Mouse (Mus musculus): Measurements from ENCODE around the gene Gm21992. TPM values are rescaled to one million over a fixed set of nuclear protein-coding genes. Genes with fewer than 3 reads are reported as not detected.
"Not testable (repeated sequence)": the region's sequence is repeated elsewhere in the genome, so short reads cannot be mapped to it uniquely, and the experiment has no call there.

Gene Gm21992
- total RNA-seq, 2 experiments from 2014 or later: 18.2 to 37.9 TPM

DNA sequence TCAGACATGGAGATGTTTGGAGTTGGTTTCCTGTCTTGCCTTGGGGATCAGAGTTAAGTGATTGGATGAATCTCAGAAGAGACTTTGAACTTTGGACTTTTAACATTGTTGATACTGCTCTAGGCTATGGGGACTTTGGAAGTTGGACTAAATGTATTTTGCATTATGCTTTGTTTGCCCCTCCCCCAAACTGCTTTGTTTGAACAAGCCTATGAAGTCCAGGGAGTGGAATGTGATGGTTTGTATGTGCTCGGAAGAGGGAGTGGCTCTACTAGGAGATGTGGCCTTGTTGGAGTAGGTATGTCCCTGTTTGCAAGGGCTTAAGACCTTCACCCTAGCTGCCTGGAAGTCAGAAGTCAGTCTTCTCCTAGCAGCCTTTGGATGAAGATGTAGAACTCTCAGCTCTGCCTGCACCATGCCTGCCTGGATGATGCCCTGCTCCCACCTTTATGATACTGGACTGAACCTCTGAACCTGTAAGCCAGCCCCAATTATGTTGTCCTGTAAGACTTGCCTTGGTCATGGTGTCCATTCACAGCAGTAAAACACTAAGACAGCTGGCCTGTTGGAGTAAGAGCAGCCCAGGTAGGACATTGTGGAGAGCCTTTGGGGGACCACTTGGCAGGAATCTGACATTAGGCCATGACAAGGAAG, 5.9 kb upstream of the Gm21992 start:
- intact Hi-C loops (cut with DNase I): no loop called here
- no peak for DNase-seq

DNA sequence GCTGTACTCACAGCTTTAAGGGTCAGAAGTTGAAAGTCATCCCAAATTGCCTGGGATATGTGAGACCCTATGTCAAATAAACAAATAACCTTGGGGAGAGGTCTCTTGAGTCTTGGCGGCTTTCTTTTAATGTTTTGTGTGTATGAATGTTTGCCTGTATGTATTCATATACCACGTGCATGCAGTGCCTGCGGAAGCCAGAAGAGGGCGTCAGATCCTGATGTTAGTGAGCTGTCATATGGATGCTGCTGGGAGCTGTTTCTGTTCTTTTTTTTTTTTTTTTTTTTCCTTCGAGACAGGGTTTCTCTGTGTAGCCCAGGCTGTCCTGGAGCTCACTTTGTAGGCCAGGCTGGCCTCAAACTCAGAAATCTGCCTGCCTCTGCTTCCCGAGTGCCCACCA, 1.6 kb upstream of the Gm21992 start:
- peak; percentile 50 for DNase-seq

DNA sequence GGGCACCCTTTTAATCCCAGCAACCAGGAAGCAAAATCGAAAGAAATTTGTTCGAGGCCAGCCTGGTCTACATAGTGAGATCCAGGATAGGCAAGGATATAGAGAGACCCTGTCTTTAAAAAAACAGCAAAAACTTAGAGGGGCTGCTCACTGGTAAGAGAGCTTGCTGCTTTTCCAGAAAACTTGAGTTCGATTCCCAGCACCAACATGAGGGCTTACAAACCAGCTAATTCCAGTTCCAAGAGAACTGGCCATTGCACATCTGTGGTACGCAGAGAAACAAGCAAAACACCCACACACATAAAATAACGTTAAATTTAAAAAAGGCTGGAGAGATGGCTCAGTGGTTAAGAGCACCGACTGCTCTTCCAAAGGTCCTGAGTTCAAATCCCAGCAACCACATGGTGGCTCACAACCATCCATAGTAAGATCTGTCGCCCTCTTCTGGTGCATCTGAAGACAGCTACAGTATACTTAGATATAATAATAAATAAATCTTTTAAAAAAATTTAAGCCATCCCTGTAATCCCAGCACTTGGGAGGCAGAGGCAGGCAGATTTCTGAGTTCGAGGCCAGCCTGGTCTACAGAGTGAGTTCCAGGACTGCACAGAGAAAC, 1.0 kb upstream of the Gm21992 start:
- DNase-seq; intact Hi-C loops (cut with DNase I): not testable (repeated sequence)

More for the DNA sequence above, 1.6 kb upstream of the Gm21992 start:
- intact Hi-C loops (cut with DNase I): no loop called here

DNA sequence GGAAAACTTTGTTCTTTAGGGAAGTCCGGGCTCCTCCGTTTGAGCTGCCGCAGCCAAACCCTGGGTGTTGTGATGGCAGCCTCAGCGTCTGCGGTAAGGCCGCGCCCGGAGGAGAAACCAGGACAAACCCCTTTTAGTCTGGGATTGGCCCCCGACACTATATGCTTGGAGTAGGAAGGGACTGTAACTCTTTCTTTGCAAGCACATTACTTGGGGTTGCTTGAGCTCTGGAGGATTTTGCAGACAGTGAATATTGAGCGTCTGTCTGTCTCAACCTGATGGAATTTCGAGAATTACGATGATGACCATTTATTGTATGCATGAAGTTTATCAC, 464 bp upstream of the Gm21992 start:
- DNase-seq: no peak
- intact Hi-C loops (cut with DNase I): no loop called here

DNA sequence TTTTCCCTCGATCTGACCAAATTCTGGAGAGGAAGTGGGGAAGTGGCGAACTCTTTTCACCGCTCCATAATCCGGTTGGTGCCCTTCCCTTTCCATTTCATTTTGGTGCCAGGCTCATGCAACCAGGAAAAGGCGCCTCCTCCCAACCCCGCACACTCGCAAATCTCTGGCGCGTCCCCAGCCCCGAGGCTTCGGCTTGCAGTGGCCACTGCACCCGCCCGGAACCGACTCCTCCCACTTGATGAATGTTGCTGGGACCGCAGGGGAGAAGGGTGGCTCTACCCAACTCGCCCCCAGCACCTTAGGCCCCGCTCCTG, 708 bp downstream of the Gm21992 start:
- intact Hi-C loops (cut with DNase I): no loop called here
- DNase-seq: no peak

DNA sequence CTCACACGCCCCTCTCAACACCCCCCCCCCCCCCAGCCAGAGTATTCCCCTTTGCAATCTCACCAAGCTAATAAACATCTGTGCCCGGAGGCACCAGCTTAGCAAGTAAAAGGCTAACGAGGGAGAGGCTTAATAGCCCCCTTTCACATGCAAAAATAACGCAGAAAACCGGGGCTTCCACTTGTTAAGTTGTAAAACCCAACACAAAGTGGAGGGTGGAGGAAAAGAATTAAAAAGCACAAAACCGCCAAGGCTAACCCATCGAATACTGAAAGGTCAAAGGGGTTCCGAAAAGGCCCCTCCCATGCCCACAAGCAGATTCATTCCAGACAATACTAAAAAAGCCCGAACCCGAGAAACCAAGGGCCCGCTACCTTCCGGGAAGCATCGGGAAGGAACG, 1.1 kb downstream of the Gm21992 start:
- no peak for DNase-seq
- intact Hi-C loops (cut with DNase I): no loop called here

DNA sequence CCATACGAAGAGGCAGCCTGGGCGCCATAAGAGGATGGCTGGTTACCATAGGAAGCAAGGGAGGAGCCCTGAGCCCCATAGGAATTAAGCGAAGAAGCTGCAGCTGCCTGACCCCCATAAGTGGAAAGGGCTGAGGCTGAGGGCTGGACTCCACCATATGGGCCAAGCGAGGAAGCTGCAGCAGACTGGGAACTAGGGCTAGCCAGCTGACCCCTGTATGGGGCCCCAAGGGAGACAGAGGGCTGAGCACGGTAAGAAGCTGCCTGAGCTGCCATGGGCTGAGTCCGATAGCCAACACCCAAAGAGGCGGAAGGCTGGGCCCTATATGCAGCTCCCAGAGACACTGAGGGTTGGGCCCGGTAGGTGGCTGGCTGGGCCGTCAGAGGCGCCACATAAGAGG, 8.1 kb downstream of the Gm21992 start:
- intact Hi-C loops (cut with DNase I): no loop called here

DNA sequence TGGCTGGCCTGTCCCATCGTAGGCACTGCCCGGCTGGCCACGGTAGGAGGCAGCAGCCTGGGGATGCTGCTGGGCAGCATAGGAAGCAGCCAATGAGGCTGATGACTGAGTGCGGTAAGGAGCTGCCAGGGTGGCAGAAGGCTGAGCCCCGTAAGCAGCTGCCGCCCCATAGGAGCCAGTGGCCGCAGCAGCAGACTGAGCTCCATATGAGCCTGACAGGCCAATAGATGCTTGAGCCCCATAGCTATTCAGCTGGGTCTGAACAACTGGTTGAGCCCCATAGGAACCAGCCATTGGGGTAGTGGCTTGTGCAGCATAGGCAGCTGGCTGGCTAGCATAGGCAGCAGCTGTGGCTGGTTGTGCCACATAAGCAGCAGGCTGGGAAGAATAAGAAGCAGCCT, 8.7 kb downstream of the Gm21992 start:
- peak; percentile 54 for DNase-seq
- intact Hi-C loops (cut with DNase I): no loop called here

More for the DNA sequence above, 8.1 kb downstream of the Gm21992 start:
- peak; percentile 17 for DNase-seq

DNA sequence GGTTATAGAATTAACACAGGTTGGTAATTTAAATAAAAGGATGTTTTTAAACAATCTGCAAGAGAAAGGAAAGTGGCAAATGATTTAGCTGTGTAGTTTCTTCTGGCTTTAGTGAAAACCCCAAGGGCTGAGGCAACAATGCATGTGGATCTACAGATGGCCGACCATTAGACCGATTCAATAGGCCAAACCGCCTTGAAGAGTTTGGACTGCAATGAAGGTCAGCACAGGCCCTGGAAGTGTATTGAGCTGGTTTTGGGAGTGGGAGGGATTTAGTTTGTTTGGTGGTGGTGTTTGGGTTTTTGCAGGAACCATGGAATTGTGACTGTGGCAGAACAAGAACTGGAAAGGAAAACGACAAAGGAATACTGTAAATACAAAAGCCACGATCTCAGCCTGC, 12.3 kb downstream of the Gm21992 start:
- DNase-seq: no peak
- intact Hi-C loops (cut with DNase I): no loop called here

DNA sequence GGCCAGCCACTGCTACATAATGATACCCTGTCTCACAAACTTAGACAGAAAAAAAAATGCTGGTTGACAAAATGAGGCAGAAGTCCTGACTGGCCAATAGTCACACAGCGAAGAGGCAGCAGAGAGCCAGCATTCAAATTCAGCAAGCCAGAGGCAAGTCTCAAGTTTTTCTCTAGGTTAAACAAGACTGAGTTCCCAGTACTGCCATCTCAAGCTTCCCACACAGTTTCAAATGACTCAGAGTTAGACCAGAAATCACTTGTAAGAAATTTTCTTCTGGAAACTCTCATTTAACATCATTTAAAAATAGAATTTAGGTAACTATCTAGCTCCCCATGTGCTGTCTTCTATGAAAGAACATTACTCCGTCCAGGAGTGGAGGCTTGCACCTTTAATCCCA, 13.6 kb downstream of the Gm21992 start:
- intact Hi-C loops (cut with DNase I): no loop called here
- DNase-seq: no peak

DNA sequence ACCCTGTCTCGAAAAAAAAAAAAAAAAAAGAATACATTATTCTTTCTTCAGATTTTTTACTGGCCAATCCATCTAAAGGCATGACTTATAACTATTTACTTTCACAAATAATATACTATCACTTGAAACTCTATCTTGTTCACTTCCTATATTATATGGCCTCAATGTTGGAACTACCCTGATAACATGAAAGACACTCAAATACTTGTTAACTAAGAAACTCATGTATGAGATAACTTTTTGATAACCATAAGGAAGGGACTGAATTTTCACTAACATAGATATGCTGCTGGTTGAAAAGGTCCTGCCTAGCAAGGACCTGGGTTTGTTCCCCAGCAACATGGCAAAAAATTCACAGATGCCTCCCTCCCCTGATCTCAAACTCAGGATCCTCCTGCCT, 15.5 kb downstream of the Gm21992 start:
- DNase-seq: no peak
- intact Hi-C loops (cut with DNase I): no loop called here

DNA sequence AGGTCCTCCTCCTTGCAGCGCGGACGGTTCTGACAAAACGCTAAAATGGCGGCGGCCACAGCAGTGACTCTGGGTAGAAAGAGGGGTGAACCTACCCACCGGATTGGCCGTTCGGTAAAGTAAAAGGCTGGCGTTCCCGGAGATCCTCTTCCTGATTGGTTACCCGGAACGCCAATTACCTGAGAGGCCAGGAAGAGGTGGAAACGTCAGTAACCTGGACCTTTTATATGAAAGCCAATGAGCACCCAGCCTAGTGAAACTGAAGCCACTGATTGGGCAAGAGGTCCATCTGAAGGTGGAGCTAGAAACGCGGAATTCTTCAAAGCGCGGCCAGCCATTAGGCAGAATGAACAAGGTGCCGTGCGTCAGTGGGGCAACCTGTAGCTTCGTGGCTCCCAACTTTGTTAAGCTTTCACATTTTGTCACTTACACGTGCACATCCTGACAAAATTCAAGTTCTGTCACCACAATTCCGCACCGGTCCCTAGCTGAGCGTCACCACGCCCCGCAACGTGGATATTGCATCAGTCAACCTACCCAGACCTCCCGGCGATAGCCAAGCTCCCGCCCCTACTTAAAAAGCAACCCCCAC, 17.5 kb downstream of the Gm21992 start, which contains the start of gene Rbm4:
Rbm4 (minus strand) TSS at position 71 of the 592 bp plus-strand sequence.
- DNase-seq: peak; percentile 97
- intact Hi-C loops (cut with DNase I): no loop called here

DNA sequence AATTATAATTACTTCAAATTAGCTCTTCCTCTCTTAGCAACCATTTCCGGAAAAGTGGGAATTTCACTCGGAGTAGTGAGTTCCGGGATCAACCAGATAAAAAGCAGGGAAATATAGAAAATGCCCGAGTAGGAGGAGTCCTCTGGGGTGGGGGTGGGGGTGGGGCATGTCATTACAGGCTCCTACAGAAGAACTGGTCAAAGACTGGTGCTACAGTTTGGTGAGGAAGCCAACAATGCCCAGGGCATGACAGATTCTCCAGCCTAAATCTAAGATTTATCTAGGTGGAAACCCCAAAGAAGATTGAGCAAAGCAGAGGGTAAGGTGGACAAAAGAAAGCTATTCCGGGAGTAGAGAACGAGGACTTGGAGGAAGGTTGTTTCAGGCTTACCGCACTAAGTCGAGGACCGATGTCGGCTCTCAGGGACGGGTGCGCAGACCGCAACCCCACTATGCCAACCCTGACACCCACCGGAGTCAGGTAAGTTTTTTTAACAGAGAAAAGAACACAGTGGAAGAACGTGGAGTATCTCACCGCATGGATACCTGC, 18.1 kb downstream of the Gm21992 start:
- intact Hi-C loops (cut with DNase I): no loop called here
- no peak for DNase-seq

DNA sequence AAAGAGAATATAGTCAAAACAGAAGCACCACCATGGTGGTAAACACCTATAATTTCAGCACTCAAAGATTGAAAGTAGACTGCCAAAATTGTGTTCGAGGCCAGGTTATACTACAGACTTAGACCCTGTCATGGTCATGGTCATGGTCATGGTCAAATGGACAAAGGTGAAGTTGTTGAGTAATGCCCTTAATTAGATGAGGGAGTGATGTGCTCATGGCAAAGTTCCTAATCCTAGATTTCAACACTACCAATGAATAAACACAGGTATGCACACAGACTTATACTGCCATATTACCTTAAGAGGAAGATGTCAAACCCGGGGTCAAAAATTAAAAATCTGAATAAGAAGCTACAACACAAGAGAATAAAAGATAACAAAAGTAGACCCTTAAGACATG, 25.1 kb downstream of the Gm21992 start:
- intact Hi-C loops (cut with DNase I): no loop called here
- no peak for DNase-seq

DNA sequence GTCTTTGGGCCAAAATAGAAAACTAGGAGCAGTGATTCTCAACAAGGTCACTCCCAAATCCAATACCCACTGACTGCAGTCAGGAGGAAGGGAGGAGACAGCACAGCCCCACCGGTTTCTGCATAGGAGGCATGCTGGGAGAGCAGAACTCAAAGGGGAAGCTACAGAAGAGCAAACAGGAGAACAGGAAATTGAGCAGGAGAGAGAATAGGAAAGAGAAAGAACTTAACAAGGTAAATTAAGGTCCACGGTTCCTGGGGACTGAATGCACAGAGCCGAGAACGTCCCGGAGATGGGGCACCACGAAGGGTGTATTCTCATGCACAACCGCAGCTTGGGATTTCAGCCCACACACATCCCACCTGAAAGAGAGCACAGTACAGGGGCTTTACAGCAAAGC, 26.2 kb downstream of the Gm21992 start:
- DNase-seq: no peak
- intact Hi-C loops (cut with DNase I): no loop called here

DNA sequence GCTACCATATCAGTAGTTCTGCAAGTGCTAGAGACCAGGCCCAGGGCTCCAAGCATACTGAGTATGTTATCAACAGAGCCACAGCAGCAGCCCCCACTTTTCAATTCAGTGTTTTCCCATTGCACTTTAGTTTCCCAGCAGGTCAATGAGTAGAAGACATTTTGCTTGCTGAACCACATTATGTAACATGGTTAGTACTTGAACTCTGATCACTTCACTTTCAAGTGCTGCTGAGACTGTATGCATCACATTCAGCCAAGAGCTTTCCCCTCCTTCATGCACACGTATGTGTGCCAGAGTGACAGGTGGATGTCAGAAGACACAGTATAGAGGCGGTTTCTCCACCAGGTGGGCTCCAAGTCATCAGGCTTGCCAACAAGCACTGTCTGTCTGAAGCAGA, 28.5 kb downstream of the Gm21992 start:
- no peak for DNase-seq
- intact Hi-C loops (cut with DNase I): no loop called here

DNA sequence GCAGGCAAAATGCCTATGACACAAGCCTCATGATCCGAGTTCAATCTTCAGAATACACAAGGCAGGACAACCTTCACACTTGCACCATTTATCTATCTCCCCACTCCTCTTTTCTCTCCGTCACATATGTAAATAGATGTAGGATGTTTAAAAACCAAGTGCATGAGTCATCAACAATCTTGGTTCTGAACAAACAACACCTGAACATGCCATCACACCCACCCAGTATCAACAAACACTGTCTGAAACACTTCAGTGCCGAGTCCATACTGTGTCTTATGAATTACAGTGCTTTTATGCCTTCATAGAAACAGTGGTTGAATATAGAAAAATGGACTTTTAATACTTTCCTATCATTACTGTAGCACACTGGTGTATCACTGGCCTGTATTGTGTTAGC, 38.6 kb downstream of the Gm21992 start:
- intact Hi-C loops (cut with DNase I): no loop called here
- no peak for DNase-seq

DNA sequence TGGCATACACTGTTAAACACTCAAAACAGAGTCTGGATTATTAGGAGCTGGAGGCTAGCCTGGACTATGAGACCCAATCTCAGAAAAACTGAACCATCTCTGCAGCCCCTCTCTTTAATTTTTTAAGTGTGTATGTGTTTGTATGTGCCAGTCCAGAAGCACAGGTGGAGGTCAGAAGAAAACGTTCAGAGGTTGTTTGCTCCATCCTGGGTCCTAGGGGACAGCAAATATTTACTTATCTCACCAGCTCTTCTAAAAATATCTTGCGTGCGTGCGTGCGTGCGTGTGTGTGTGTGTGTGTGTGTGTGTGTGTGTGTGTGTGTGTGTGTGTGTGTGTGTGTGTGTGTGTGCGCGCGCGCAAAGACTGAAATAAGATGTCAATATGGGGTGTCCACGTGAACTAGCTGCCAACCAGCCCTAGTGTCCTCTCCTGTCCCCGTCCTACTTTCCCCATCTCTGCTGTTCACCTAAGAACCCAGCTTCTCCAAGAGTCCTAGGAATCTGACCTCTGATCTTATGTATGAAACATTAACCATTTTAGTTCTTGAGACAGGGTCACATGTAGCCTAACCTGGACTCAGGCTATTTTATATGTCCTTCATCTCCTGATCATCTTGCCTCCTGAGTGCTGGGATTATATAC, 43.8 kb downstream of the Gm21992 start:
- intact Hi-C loops (cut with DNase I): no loop called here
- DNase-seq: no peak

DNA sequence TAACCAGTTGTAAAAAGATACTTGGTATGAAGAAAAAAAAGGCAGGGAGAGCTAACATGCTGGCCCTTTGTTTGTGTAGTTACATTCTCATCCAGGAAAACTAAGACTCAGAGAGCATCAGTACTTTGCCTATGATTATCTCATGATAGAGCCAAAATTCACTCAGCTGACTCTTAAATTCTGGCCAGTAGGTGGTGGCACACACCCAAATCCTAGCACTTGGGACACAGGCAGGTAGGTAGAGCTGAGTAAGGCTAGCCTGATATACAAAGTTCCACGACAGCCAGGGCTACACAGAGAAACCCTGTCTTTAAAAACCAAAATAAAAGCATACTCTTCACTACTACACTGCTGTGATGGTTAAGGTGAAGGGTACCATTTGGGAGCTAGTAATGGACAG, 48.5 kb downstream of the Gm21992 start:
- intact Hi-C loops (cut with DNase I): no loop called here
- no peak for DNase-seq

DNA sequence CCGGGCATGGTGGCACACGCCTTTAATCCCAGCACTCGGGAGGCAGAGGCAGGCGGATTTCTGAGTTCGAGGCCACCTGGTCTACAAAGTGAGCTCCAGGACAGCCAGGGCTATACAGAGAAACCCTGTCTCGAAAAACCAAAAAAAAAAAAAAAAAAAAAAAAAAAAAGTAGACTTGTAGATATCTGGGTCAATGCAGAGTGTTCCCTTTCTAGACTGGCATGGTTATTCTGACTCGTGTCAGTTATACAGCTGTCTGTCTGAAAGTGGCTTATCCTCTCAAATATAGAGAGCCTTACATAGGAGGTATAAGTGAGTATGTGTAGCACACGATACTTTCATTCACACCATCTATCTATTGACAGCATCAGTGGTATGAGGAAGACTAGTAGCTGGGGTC, 50.9 kb downstream of the Gm21992 start:
- DNase-seq; intact Hi-C loops (cut with DNase I): not testable (repeated sequence)

DNA sequence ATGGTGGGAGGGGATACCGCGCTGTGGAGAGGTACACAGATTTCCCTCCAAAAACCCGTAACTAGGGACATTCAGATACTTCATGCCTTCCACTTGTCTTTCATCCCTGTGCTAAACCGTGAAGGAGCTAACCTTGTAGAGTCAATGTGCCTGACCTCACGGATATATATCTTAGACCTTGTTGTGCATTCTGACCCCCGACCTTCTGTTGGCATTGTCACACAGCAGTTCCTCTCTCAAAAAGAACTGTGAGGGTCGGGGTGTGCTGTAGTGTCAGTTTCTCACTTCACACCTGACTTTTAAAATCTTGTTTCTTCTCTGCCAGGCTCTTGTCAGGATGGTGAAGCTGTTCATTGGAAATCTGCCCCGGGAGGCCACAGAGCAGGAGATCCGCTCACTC, 54.5 kb downstream of the Gm21992 start:
- intact Hi-C loops (cut with DNase I): loop anchor here (5.0 kb wide), 1 partner anchor 150 kb away; the partner anchor contains the start of gene Bbs1

More for the DNA sequence above, 54.5 kb downstream of the Gm21992 start:
- DNase-seq: no peak
